Mouse (Mus musculus): ENCODE data around the gene Cacng1. TPM values are rescaled to one million over a fixed set of nuclear protein-coding genes. Genes with fewer than 3 reads are reported as not detected.

Cacng1 gene
- under 1 TPM in 1 of 2 experiments, not detected in 1; 0.30 TPM for total RNA-seq (2021)
- long read RNA-seq, experiment 1 = 0 reads
- long read RNA-seq, experiment 2 = 0 reads

DNA sequence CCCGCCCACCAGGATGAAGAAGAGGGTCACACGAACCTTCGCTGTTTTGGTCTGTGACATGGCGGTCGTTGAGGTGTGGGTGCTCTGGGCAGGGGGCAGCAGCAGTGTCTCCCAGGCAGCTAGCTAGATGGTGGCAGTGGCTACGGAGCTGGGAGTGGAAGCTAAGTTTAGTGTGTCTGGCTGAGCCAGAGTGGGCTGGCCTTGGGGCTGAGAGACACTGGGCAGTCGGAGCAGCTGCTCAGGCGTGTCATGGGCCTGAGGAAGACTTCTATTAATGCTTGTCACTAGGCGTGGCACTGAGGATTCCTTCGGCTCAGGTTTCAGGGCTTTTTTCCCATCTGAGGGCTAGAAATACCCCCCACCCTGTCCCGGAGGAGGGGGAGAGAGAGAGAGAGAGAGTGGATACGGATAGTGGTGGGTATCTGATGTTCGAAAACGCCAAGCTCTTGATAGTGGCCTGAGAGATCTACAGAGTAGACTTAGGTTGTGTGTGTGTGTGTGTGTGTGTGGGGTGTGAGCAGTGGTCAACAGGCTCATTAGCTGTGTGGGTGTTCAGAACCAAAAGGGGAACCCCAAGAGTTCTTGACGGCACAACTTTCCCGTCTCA, at the start of gene Cacng1:
Gene Cacng1 (minus strand): TSS at position 191 of the 607 bp plus-strand sequence.
- DNase-seq (ENCODE audit: low spot score in 2 of 2) = no peak

GRCm38 (mm10) chr11:107762688-107763460, 46.6 kb upstream of the Cacng1 start:
- DNase-seq (ENCODE audit: low spot score in 2 of 2) = no peak

DNA sequence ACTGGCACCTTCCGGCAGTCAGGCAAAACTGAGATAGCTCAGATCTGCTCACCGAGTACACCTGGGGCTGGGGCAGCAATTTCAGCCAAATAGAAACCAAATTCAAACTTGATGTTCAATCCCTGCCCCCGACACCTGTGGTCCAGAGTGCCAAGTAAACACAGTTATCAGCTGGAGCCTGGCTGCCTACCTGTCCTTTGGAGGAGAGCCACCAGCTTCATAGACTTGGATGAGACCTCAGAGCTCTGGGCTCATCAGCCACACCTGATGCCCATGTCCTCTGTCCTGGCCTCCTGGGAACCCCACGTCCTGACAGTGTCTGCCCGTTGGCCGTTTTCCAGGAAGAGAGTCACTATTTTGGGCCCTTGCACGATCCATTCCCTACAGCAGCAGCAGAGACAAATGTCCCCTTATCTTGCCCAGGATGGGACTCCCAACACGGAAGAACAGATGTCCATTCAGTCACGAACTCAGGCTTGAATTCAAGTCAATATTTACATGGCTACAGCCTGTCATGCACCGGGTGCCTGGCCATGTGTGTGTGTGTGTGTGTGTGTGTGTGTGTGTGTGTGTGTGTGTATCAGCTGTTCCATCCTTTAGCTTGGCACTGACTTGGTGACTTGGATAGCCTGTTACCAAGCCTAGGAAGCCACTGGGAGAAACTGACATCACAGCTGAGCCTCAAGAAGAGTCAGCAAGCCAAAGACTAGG, 45.6 kb upstream of the Cacng1 start:
- no peak for DNase-seq (ENCODE audit: low spot score in 2 of 2)

DNA sequence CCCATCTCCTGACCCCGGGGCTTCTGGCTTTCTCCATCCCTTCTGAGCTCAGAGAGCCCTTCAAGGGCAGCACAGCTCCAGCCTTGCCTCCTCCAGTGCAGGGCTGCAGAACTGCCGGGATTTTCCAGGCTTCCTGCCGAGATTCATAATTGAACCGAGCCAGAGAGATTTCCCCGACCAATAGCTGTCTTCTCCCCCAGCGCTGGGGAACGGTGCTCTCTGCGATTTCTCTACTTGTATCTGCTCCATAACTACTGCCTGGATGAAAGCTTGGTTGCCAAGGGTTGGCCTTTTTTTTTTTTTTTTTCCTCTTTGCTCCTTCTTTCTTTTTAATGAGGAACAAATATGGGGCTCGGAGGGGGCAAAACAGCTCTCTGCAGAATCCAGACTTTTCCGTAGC, 43.7 kb upstream of the Cacng1 start:
- no peak for DNase-seq (ENCODE audit: low spot score in 2 of 2)

DNA sequence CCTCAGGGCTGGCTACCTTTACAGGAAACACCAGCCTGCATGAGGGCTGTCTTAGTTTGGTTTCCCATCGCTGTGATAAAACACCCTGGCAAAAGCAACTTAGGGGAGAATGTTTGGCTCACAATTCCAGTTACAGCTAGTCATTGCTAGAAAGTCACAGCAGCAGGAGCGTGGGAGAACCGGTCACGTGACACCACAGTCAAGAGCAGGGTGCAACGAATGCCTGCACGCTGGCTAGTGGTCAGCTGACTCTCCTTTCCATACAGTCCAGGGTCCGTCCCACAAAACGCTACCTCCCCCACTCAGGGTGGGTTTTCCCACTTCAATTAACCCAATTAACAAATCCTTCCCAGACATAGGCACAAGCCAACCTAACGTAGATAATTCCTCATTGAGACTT, 43.2 kb upstream of the Cacng1 start:
- no peak for DNase-seq (ENCODE audit: low spot score in 2 of 2)

- no peak for DNase-seq (ENCODE audit: low spot score in 2 of 2)
Observed at GRCm38 (mm10) chr11:107749114-107749513, 32.8 kb upstream of the Cacng1 start.

DNA sequence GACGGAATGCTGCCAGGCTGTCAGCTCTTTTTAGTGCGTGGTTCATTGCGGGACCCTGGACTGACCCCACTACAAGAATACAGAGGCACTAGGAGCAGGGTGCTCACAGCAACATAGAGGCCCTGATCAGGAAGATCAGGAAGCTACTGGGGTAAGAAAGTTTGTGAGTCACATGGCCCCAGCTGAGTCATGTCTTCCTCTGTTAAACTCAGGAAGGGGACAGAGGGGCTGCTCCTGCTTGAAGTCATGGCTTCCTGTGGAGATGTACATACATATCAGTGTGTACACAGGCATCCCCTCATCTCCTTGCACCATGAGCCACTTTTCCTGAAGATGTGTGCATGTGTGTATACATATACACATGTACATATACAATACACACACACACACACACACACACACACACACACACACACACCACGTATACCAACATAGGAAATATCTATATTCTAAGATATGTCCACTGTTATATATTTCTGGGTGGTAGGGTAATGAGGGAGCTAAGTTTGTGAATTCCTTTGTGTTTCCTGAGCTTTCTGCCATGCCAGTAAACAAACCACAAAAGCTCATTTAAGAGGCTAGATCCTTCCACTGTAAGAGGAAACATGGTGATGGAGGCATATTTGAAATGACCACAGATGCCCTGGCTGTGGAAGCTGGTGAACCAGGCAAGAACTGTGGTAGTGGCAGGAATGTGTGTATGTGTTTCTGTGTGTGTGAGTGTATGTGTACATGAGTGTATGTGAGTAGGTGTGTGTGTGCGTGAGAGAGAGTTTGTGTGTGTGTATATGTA, 32.1 kb upstream of the Cacng1 start:
- no peak for DNase-seq (ENCODE audit: low spot score in 2 of 2)

DNA sequence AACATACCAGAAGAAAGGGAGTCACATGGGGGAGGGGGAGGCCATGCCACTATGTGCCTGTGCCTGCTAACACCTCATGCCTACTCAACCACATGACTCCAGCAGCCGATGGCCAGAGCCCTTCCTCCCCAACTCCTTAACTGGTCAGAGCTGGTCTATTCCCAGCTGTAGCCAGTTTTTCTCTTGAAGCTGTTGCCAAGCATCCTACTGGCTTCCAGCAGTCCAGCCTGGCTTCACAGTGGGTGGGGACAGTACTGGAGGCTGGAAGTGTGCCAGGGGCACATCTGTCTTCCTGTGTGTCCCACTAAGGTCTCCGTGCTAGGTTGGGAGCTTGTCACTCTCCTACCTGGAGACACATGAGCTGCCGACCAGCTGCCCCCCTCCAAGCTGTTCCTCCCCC, 26.8 kb upstream of the Cacng1 start:
- DNase-seq (ENCODE audit: low spot score in 2 of 2) = no peak

- no peak for DNase-seq (ENCODE audit: low spot score in 2 of 2)
Observed at GRCm38 (mm10) chr11:107738418-107739099, 22.2 kb upstream of the Cacng1 start.

GRCm38 (mm10) chr11:107737886-107738285, 21.6 kb upstream of the Cacng1 start:
- DNase-seq (ENCODE audit: low spot score in 2 of 2) = no peak

GRCm38 (mm10) chr11:107734133-107734532, 17.8 kb upstream of the Cacng1 start:
- no peak for DNase-seq (ENCODE audit: low spot score in 2 of 2)

- DNase-seq (ENCODE audit: low spot score in 2 of 2) = peak in 1 of 2 experiments; percentile 11
Observed at GRCm38 (mm10) chr11:107731498-107731897, 15.2 kb upstream of the Cacng1 start.

- peak; percentile 7 to 43 for DNase-seq (ENCODE audit: low spot score in 2 of 2)
Observed at GRCm38 (mm10) chr11:107730940-107731339, 14.6 kb upstream of the Cacng1 start.

DNA sequence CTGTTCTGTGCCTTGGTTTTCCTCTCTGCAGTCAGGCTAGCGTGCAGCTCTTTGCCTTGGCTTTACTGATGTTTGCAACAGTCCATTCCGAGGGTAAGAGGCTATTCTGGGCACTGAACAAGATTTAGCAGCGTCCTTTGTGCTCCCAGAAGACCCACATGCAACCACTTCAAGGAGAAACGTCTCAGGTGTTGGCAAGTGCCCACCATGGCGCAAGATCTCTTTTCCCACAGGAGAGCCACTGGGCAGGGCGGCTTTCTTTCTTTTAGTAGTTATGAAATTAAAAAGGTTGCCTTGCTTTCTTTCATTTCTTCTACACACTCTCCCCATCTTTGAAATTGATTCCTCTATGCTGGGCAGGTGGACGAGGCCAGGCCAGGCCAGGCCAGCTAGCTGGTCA, 12.8 kb upstream of the Cacng1 start:
- no peak for DNase-seq (ENCODE audit: low spot score in 2 of 2)

GRCm38 (mm10) chr11:107728073-107728863, 11.9 kb upstream of the Cacng1 start:
- DNase-seq (ENCODE audit: low spot score in 2 of 2) = peak in 1 of 2 experiments; percentile 5

DNA sequence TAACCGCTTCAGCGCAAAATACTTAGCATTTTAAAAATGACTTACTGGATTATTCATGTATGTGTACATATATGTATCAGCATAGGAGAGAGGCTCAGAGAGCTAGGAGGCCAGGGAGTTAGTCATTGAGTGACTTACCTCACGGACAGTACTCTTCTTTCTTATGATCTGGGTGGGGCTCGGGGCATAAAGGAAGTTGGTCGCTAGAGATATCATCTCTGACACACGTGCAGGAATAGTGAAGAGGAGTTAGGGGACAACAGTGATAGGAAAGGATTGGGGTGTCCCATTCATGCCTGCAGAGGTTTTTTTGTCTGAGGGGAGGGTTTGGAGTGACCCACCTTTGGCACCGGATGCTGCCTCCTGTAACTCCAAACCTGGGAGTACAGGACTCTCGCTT, 8.3 kb upstream of the Cacng1 start:
- no peak for DNase-seq (ENCODE audit: low spot score in 2 of 2)

- DNase-seq (ENCODE audit: low spot score in 2 of 2) = no peak
Observed at GRCm38 (mm10) chr11:107721057-107721456, 4.7 kb upstream of the Cacng1 start.

DNA sequence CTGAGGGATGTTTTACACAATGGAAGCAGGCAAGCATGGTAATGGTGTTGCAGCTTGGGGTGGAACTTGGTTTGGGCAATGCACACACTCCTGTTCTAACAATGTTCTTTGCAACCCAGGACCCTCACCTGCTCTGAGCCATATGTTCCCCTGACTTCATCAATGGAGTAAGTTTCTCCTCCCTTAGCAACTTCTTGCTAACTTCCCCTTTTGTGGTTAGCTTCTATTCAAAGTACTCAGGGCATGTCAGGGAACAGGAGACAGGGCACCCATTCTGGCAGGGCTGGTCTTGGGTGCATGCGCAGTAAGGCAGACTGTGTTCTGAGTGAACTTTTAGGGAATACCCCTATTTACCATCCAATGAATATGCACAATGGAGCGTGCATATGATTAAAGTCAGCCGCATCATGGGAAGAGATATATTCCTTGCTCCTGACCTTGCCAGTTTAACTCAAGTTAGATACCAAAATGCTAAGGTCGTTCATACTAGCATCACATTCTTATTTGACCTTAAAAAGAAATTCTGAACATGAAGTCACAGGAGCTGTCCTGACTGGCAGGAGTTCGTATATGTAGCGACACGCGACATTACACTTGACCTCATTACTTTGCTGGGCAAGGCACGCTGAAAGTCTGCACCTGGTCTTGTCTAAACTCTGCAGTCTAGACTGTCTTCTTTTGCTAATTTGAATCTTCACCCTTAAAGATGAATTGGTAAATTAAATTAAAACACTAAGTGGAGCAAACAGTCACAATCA, 4.1 kb upstream of the Cacng1 start:
- DNase-seq (ENCODE audit: low spot score in 2 of 2) = no peak

DNA sequence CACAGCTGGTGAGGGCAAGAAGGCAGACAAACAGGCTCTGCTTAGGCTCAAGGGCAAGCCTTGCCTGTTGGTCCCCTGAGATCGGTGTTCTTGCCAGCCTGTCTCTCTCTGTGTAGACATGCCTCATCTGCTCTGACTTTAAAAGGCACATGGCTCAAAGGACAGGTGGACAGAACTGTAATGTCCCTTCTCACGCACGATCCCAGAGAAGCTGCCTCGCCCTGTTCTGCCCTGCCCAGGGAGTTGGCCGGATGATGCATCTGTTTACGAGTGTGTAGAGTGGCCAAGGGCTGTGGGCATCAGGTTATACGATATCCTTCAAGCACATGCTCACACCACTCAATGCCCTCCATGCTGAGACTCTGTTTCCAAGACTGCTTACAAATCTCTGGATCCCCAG, 2.0 kb downstream of the Cacng1 start:
- no peak for DNase-seq (ENCODE audit: low spot score in 2 of 2)
